Mouse (Mus musculus) lung, postnatal 0 days (tissue): ENCODE data around the gene Rpl29.

Source experiments
- CTCF ChIP-seq: IDR thresholded peaks from 2 replicates; pipeline ENCODE4 v1.5.1; 2016; ENCODE audit warnings: antibody characterized with exemption, mild to moderate bottlenecking
- EP300 ChIP-seq: IDR thresholded peaks from 2 replicates; pipeline ENCODE4 v1.6.1; 2016; ENCODE audit warnings: antibody characterized with exemption, mild to moderate bottlenecking, control low read depth

DNA sequence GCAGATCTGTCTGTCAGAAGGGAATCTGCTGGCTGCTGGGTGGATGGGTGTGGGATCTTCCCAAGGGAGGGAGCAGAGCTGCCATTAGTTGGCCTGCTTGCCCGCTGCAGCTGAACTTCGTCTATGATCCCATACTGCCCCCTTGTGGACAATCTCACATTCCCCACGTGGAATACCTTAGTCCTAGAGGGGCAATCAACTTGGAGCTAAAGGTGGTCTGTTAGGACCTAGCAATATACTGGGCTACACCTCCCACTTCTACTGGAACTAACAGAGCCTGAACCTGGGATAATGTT, 7.4 kb upstream of the Rpl29 start:
- TF ChIP-seq CTCF, result peak; percentile 97
- no peak for TF ChIP-seq EP300
